Mouse (Mus musculus) midbrain, embryonic 16.5 days (tissue): ENCODE results near the gene Prr5. TPM values are rescaled to one million over a fixed set of nuclear protein-coding genes. Genes with fewer than 3 reads are reported as not detected.

Experiments
- ATAC-seq: fragments of 200-750 bp; cut with Nextera tagmentation; 2 replicates; pipeline ENCODE4 v1.8.0; 2017; ENCODE audit warnings: moderate TSS enrichment
- H3K27ac ChIP-seq: fragments of 300-500 bp; sonication (generic); 2 replicates; pipeline ENCODE4 v1.5.1; 2014; ENCODE audit warnings: mild to moderate bottlenecking, low read length, mixed read lengths
- H3K27me3 ChIP-seq: fragments of 300-500 bp; sonication (generic); 2 replicates; pipeline ENCODE4 v1.6.1; 2014; ENCODE audit warnings: low read depth, low read length, mixed read lengths; ENCODE audit not compliant: control insufficient read depth, insufficient read depth
- H3K36me3 ChIP-seq: fragments of 300-500 bp; sonication (generic); 2 replicates; pipeline ENCODE4 v1.6.1; 2014; ENCODE audit warnings: mild to moderate bottlenecking, low read length, moderate library complexity, mixed read lengths; ENCODE audit not compliant: control insufficient read depth, insufficient read depth
- H3K4me1 ChIP-seq: fragments of 300-500 bp; sonication (generic); 2 replicates; pipeline ENCODE4 v1.6.1; 2014; ENCODE audit warnings: mild to moderate bottlenecking, low read length, mixed read lengths; ENCODE audit not compliant: control insufficient read depth, insufficient read depth
- H3K4me2 ChIP-seq: fragments of 300-500 bp; sonication (generic); 2 replicates; pipeline ENCODE4 v1.6.1; 2014; ENCODE audit warnings: mild to moderate bottlenecking, low read length, mixed read lengths
- H3K4me3 ChIP-seq: fragments of 300-500 bp; sonication (generic); 2 replicates; pipeline ENCODE4 v1.5.1; 2014; ENCODE audit warnings: low read depth, mild to moderate bottlenecking, low read length, moderate library complexity, mixed read lengths
- H3K9ac ChIP-seq: fragments of 300-500 bp; sonication (generic); 2 replicates; pipeline ENCODE4 v1.6.1; 2014; ENCODE audit warnings: low read depth, low read length, mixed read lengths
- H3K9me3 ChIP-seq: fragments of 300-500 bp; sonication (generic); replicated peaks from 2 replicates; pipeline ENCODE4 v1.6.1; 2014; ENCODE audit warnings: mild to moderate bottlenecking, low read length, mixed read lengths; ENCODE audit not compliant: control insufficient read depth, poor library complexity, severe bottlenecking
- WGBS: fragments of 180-500 bp; shearing (Covaris S2); extraction: QIAGEN DNeasy Blood & Tissue Kit; methylation state at CpG from one replicate; pipeline ENCODE4 v1.1.7; 2014; 5-methylcytosine and 5-hydroxymethylcytosine counted together
- polyA plus RNA-seq: library from polyadenylated mRNA; unstranded; fragments of >200 nt; fragmentation: Nextera tagmentation; extraction: Ambion mirVana; gene quantifications from 2 replicates; pipeline ENCODE4 v1.2.1, GENCODE M21; 2015

The Prr5 gene
- polyA plus RNA-seq, 1 experiment from 2014 or later, result 30.8 TPM

DNA sequence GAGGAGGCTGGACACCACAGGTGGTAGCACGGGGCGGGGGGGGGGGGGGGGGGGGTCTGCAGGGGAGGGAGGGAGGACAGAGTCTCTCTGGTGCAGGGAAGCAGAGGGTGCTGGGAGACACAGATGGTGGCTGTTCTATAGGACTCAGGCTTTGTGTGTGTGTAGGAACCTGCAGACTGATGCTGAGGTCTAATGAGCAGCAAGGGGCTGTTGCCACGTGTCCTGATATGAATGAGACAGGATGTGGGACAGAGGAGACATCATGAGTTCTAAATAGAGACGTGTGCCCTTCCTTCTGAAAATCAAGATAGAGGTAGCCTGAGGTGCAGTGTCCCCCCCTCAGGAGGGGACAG is 67.5 kb downstream of the Prr5 start:
- ATAC-seq, result 0 out of 2 replicates have a peak, but pooled peaks have one; percentile 39
- Histone ChIP-seq H3K27me3 (no peaks in the 10 kb centered on the region), H3K36me3 (no peaks in the 10 kb centered on the region), H3K4me3 (no peak overlapping the region), H3K9ac (0 out of 2 replicates have a peak overlapping the region, but pooled peaks have one; percentile 42), H3K4me2 (no peak overlapping the region; the same call in 1 of the 2 replicates), H3K4me1 (peaks cover 9% of the 10 kb centered on the region), H3K27ac (no peak overlapping the region), H3K9me3 (no peaks in the 10 kb centered on the region)
- WGBS, result 38% methylated on average over 2 of the region's 4 CpGs

DNA sequence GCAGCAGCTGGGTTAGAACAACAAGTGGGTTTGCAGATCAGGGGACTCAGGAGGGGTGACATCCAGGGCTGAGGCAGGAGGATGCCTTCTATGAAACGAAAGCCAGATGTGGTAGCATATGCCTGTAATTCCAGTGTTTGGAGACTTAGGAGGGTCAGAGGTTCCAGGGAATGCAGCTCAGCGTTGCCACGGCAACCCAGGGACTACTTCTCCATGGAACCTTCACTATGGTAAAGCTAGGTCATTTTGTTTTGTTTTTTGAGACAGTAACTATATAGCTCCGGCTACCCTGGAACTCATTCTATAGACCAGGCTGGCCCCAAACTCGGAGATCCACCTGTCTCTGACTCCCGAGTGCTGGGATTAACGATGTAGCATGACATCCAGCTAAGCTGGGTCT is 68.8 kb downstream of the Prr5 start:
- no peaks in the 10 kb centered on the region for H3K27me3 ChIP-seq
- no peaks in the 10 kb centered on the region for H3K9me3 ChIP-seq
- H3K9ac ChIP-seq, result no peak overlapping the region
- 87% methylated on average over 7 of the region's 7 CpGs for WGBS
- no peaks in the 10 kb centered on the region for H3K36me3 ChIP-seq
- H3K27ac ChIP-seq, result no peak overlapping the region
- no peak for ATAC-seq
- H3K4me2 ChIP-seq, result no peak overlapping the region
- H3K4me3 ChIP-seq, result no peak overlapping the region
- H3K4me1 ChIP-seq, result peaks cover 9% of the 10 kb centered on the region

DNA sequence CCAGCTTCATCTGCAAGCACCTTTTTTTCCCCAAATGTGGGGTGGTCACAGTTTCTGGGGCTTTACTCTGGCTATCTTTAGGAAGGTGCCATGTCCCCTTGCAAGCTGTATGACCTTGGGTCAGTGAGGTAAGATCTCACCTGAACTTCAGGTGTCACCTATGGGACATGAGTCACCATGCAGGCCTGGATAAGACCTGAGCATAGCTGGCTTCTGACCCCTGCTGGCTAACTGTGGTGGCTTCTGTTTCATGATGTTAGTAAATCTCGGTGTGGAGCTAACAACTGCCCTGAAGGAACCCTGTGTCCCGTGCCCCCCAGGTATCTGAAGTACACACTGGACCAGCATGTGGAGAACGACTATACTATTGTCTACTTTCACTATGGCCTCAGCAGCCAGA is 72.2 kb downstream of the Prr5 start:
- Histone ChIP-seq H3K4me1 (peaks cover 7% of the 10 kb centered on the region), H3K4me2 (no peak overlapping the region), H3K9me3 (no peaks in the 10 kb centered on the region), H3K36me3 (no peaks in the 10 kb centered on the region), H3K27ac (no peak overlapping the region), H3K4me3 (no peak overlapping the region), H3K9ac (no peak overlapping the region), H3K27me3 (no peaks in the 10 kb centered on the region)
- ATAC-seq, result no peak
- WGBS, result 74% methylated on average over 3 of the region's 3 CpGs

DNA sequence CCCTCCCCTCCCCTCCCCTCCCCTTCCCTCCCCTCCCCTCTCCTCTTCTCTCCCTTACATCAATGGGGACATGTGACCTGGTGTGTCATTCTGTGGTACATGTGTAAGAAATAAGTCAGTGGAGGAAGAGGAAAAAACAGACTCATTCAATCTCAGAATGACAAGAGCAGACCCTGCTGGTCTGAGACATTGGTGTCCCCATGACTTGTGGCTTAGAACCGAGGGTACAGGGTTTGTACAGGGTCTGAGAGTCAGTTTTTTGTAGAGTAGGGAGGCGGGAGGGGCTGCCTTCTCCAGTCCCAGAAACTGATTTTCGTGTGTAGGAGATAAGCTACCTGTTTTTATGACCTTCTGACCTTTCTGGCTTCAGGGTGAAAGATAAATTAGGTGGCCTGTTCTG is 73.9 kb downstream of the Prr5 start:
- Histone ChIP-seq H3K4me2 (no peak overlapping the region), H3K27me3 (no peaks in the 10 kb centered on the region), H3K4me3 (no peak overlapping the region), H3K9ac (no peak overlapping the region), H3K9me3 (no peaks in the 10 kb centered on the region), H3K27ac (no peak overlapping the region), H3K36me3 (no peaks in the 10 kb centered on the region), H3K4me1 (no peaks in the 10 kb centered on the region)
- no peak for ATAC-seq
- 22% methylated on average over 3 of the region's 3 CpGs for WGBS

DNA sequence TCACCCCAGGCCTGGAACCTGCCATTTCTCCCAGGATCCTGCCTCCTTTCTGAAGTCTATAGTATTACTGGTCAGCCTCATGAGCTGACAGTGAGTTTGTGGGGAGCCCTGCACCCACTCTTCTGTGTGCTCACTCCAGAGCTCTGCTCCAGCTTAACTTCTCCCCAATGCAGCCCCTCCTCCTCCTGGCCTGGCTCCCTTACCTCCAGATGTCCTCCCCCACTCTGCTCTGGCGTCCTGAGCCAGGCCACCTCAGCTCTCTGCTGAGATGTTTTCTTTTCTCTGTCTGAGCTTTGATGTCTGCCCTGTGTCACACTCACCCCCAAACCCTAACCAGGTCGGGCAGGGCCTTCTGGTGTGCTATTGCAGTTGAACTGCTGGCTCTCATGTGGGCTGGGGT is 74.9 kb downstream of the Prr5 start:
- Histone ChIP-seq H3K4me3 (no peak overlapping the region), H3K27ac (no peak overlapping the region), H3K4me1 (no peaks in the 10 kb centered on the region), H3K36me3 (no peaks in the 10 kb centered on the region), H3K4me2 (no peak overlapping the region), H3K9ac (no peak overlapping the region), H3K9me3 (no peaks in the 10 kb centered on the region), H3K27me3 (no peaks in the 10 kb centered on the region)
- ATAC-seq, result no peak
- 25% methylated on average over 2 of the region's 2 CpGs for WGBS

DNA sequence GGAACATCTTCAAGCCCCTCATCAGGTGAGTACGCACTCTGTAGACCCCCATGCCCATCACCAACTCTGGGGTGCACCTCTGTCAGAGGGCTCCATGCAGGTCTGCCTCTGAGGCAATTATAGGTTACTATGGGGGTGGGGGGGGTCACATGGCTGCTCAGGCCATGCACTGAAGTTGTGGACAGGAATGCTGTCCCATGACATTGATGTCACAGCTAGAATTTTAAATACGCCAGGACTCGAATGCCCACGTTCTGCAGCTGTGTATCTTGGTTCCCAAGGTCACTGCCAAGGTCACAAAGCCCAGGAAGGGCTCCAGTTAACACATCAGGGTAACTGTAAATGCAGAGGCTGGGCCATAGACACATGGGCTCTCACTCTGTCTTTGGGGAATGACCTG is 76.4 kb downstream of the Prr5 start:
- ATAC-seq, result no peak
- Histone ChIP-seq H3K9me3 (no peaks in the 10 kb centered on the region), H3K4me2 (no peak overlapping the region), H3K9ac (no peak overlapping the region), H3K27ac (no peak overlapping the region), H3K27me3 (no peaks in the 10 kb centered on the region), H3K36me3 (no peaks in the 10 kb centered on the region), H3K4me1 (no peaks in the 10 kb centered on the region), H3K4me3 (no peak overlapping the region)
- 87% methylated on average over 4 of the region's 4 CpGs for WGBS

Other genes with a start within 250 kb of the Prr5 start
- 20.3 and 24.1 TPM in 2 replicates for gene Shisal1, start 222.5 kb upstream of the Prr5 start, polyA plus RNA-seq
- 75.4 and 79.1 TPM in 2 replicates for gene Rtl6, start 111.8 kb upstream of the Prr5 start, polyA plus RNA-seq
- 0.35 and 0.39 TPM in 2 replicates for gene Arhgap8, start 50.4 kb downstream of the Prr5 start, polyA plus RNA-seq
- gene Phf21b, start 186.4 kb downstream of the Prr5 start, polyA plus RNA-seq, result 3.5 and 4.3 TPM in 2 replicates